1 mouse cellular context compared by ENCODE assay signal in the genomic region with DNA sequence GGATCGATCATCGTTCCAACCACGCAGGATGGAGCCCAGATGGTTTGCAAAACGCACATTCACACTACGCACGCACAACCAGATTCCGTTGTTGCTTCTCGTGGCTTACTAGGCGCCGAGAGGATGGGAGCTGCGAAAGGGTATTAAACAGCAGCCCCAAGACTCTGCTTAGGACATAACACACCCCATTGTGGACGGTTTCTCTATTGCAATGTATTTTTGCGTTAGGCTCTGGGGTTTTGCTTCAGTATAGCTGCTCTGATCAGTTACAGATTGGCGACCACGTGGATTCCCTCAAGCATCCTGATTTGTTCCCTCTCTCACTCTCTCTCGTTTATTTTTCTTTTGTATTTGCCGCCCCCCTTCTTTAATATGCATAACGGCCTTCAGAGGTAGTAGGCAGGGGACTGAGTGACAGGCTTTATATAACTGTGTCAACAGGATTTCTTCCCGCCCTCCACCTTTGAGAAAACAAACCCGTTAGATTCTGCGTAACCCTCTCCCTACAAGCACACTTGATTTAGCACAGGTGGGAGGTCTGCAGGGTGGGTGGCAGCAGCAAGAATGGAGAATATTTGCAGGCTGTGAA.
TF ChIP-seq lines count a peak whose summit lies in the region.

No protein-coding gene starts in this region.

TF ChIP-seq in CH12.LX, 34 proteins besides CTCF, POLR2A, EP300 and RAD21 (continued from another document):
- TF ChIP-seq JUND (conservative IDR thresholded peaks at IDR 0.05; ENCODE audit: low read depth, low read length) (no peak), MAZ (IDR thresholded peaks at IDR 0.05; ENCODE audit: low read depth, low read length) (no peak), CHD2 (IDR thresholded peaks at IDR 0.05; ENCODE audit: low read length) (no peak), MYC (IDR thresholded peaks at IDR 0.05; ENCODE audit: low read depth, low read length) (no peak), NRF1 (IDR thresholded peaks at IDR 0.05; ENCODE audit: low read depth, low read length) (no peak), TBP (conservative IDR thresholded peaks at IDR 0.05; ENCODE audit: low read depth, low read length) (no peak), ZKSCAN1 (IDR thresholded peaks at IDR 0.05; ENCODE audit: borderline replicate concordance, low read depth, low read length) (no peak), MAX (IDR thresholded peaks at IDR 0.05; ENCODE audit: low read length) (peak; percentile 57)
